Mouse (Mus musculus) hindbrain, embryonic 16.5 days (tissue): Measurements from ENCODE around the gene Gm8362. TPM values are rescaled to one million over a fixed set of nuclear protein-coding genes. Genes with fewer than 3 reads are reported as not detected.
"Not testable (repeated sequence)": the region's sequence is repeated elsewhere in the genome, so short reads cannot be mapped to it uniquely, and the experiment has no call there.

ENCODE experiments used
- ATAC-seq: fragments of 200-750 bp; cut with Nextera tagmentation; 2 replicates; pipeline ENCODE4 v1.8.0; 2017; ENCODE audit warnings: moderate TSS enrichment, moderate library complexity
- H3K27ac ChIP-seq: fragments of 300-500 bp; sonication (generic); 2 replicates; pipeline ENCODE4 v1.5.1; 2014; ENCODE audit warnings: low read depth, mild to moderate bottlenecking, control low read depth, low read length, moderate library complexity
- H3K27me3 ChIP-seq: fragments of 300-500 bp; sonication (generic); replicated peaks from 2 replicates; pipeline ENCODE4 v1.6.1; 2014; ENCODE audit warnings: low read length; ENCODE audit not compliant: control insufficient read depth, insufficient read depth
- H3K36me3 ChIP-seq: fragments of 300-500 bp; sonication (generic); 2 replicates; pipeline ENCODE4 v1.6.1; 2014; ENCODE audit warnings: mild to moderate bottlenecking, low read length, moderate library complexity, mixed read lengths; ENCODE audit not compliant: control insufficient read depth, insufficient read depth
- H3K4me1 ChIP-seq: fragments of 300-500 bp; sonication (generic); 2 replicates; pipeline ENCODE4 v1.6.1; 2014; ENCODE audit warnings: low read depth, low read length; ENCODE audit not compliant: control insufficient read depth, insufficient read depth
- H3K4me2 ChIP-seq: fragments of 300-500 bp; sonication (generic); 2 replicates; pipeline ENCODE4 v1.6.1; 2014; ENCODE audit warnings: mild to moderate bottlenecking, low read length, control low read depth, moderate library complexity
- H3K4me3 ChIP-seq: fragments of 300-500 bp; sonication (generic); 2 replicates; pipeline ENCODE4 v1.5.1; 2014; ENCODE audit warnings: mild to moderate bottlenecking, low read length, control low read depth, moderate library complexity
- H3K9ac ChIP-seq: fragments of 300-500 bp; sonication (generic); 2 replicates; pipeline ENCODE4 v1.6.1; 2014; ENCODE audit warnings: low read depth, mild to moderate bottlenecking, control low read depth, low read length, moderate library complexity
- H3K9me3 ChIP-seq: fragments of 300-500 bp; sonication (generic); 2 replicates; pipeline ENCODE4 v1.6.1; 2014; ENCODE audit warnings: mild to moderate bottlenecking, low read length, moderate library complexity; ENCODE audit not compliant: control insufficient read depth
- WGBS: fragments of 180-500 bp; shearing (Covaris S2); extraction: QIAGEN DNeasy Blood & Tissue Kit; methylation state at CpG from one replicate; pipeline ENCODE4 v1.1.7; 2014; 5-methylcytosine and 5-hydroxymethylcytosine counted together
- polyA plus RNA-seq: library from polyadenylated mRNA; unstranded; fragments of >200 nt; fragmentation: Nextera tagmentation; extraction: Ambion mirVana; gene quantifications from 2 replicates; pipeline ENCODE4 v1.2.1, GENCODE M21; 2015

Gene Gm8362
- polyA plus RNA-seq: not detected in 2 replicates

DNA sequence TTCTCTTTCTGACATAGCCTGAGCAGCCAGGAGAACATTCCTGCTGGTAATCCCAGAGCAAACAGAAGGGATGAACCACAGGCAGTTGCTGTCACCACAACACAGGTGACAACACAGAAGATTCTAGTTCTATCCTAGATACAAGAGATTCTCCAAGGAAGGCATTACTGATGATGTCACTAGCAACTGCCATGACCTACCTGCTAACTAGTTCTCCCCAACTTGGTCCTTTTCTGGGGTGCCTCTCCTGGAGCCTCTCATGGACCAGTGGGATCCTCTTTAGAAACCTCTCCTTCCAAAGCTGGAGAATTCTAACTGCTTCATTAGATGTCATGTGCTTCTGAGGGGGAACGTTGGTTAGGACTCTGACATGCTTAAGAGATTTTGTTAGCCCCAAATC lies at the start of gene Gm8362:
Gene Gm8362 (minus strand): TSS at position 101 of the 400 bp plus-strand sequence.
- not testable (repeated sequence) for H3K27me3 ChIP-seq, H3K27ac ChIP-seq, H3K4me1 ChIP-seq, ATAC-seq, H3K4me3 ChIP-seq, H3K36me3 ChIP-seq, H3K9me3 ChIP-seq, H3K9ac ChIP-seq, H3K4me2 ChIP-seq
- WGBS: 100% methylated on average over 1 of the region's 1 CpGs

DNA sequence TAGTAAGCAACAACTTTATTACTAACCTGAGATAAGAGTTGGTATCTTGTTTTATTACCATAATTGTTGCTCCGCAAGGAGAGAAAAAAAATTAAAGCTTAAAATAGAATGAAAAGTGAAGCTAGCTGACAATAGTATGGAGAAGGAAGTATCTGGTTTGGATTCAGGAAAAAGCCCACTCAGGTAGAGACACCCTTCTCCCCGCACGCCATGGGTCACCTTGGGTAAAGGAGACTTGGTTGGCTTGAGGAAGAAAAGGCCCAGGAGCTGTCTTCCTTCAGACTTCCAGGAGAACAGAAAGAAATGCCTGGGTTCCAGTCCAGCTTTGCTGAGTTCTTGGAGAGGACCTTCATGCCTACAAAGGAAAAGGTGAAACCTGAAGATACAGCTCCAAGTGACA lies 49.1 kb upstream of the Gm8362 start:
- 86% methylated on average over 3 of the region's 3 CpGs for WGBS
- not testable (repeated sequence) for H3K9ac ChIP-seq, H3K4me3 ChIP-seq, ATAC-seq, H3K4me2 ChIP-seq, H3K27me3 ChIP-seq, H3K4me1 ChIP-seq, H3K9me3 ChIP-seq, H3K27ac ChIP-seq, H3K36me3 ChIP-seq

DNA sequence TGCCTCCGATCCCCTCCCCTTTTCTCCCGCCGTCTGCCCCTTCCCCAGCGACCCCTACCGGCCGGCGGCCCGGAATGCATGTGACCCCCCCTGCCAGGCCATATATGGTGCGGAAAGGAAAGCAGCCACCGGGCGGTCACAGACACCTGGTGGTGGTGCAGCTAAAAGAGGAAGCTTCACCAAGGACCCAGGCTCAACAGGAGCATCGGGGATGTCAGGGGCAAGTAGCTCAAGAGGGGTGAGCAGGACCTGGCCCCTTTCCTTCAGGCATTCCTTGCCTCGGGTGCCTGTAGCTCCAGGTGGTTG lies 17.0 kb downstream of the Gm8362 start:
- H3K4me1 ChIP-seq, H3K36me3 ChIP-seq, H3K27me3 ChIP-seq, H3K27ac ChIP-seq, ATAC-seq, H3K9me3 ChIP-seq, H3K9ac ChIP-seq: not testable (repeated sequence)
- Histone ChIP-seq H3K4me3 (peak overlapping the region; percentile 43), H3K4me2 (0 out of 2 replicates have a peak overlapping the region, but pooled peaks have one; percentile 23)
- WGBS: 14% methylated on average over 1 of the region's 13 CpGs

DNA sequence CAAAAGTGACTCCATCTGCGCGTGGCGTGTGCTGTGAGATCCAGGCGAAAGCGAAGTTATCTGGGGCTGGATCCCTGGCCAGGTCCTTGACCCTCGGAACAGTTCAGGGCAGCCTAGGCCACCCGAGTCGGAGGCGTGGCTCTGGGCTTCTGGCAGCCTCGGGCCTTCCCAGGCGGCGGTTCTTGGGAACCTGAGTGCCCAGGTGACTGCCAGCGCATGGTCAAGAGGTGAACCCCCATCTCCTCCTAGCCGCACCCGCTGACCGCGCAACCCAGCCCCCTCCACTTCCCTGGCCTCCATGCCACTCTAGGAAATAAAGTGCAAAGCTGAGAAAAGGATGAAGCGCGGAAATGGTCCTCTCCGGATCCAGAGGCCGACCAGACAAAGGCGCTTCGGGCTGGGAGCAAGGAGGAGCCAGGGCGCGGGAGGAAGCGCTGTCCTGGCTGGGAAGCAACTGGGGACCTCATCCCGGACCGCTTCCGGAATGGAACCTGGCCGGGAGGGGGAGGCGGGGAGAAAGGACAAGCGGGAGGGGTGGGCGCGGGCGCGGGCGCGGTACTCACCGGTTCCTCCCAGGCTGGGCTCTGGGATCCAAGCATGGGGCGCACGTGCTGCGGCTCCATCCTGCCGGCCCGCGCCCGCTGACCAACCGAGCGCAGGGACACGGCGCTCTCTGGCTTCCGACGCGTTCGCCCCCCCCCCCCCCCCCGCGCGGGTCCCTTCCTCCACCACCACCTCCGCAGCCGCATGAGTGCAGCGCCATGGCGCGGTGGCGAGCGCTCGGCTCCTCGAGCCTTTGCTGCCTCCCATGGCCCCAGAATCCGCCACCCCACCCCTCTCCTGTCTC lies 17.6 kb downstream of the Gm8362 start:
- ATAC-seq, H3K36me3 ChIP-seq, H3K27ac ChIP-seq, H3K9me3 ChIP-seq, H3K27me3 ChIP-seq, H3K4me1 ChIP-seq: not testable (repeated sequence)
- Histone ChIP-seq H3K9ac (peak overlapping the region; percentile 48), H3K4me3 (peak overlapping the region; percentile 43), H3K4me2 (peak overlapping the region; percentile 45)
- WGBS: 0% methylated on average over 15 of the region's 67 CpGs

DNA sequence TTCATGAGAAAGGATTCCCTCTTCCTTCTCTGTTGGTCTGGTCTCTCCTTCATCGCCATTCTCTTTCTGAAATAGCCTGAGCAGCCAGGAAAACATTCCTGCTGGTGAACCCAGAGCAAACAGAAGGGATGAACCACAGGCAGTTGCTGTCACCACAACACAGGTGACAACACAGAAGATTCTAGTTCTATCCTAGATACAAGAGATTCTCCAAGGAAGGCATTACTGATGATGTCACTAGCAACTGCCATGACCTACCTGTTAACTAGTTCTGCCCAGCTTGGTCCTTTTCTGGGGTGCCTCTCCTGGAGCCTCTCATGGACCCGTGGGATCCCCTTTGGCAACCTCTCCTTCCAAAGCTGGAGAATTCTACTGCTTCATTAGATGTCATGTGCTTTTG lies 32.0 kb downstream of the Gm8362 start, which contains the start of gene Gm3636:
Gene Gm3636 (minus strand): TSS at position 101 of the 400 bp plus-strand sequence.
- H3K4me2 ChIP-seq, H3K36me3 ChIP-seq, H3K9ac ChIP-seq, ATAC-seq, H3K27me3 ChIP-seq, H3K27ac ChIP-seq, H3K4me1 ChIP-seq, H3K9me3 ChIP-seq, H3K4me3 ChIP-seq: not testable (repeated sequence)
- WGBS: no CpG with 5 or more reads among the region's 2 CpGs

DNA sequence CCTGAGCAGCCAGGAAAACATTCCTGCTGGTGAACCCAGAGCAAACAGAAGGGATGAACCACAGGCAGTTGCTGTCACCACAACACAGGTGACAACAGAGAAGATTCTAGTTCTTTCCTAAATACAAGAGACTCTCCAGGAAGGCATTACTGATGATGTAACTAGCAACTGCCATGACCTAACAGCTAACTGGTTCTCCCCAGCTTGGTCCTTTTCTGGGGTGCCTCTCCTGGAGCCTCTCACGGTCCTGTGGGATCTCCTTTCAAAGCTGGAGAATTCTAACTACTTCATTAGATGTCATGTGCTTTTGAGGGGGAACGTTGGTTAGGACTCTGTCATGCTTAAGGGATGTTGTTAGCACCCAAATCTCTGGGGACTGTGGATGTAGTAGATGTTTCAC lies 54.1 kb downstream of the Gm8362 start, which contains the start of gene Gm8050:
Gene Gm8050 (minus strand): TSS at position 101 of the 400 bp plus-strand sequence.
- not testable (repeated sequence) for H3K4me1 ChIP-seq, H3K4me2 ChIP-seq, H3K27ac ChIP-seq, H3K9me3 ChIP-seq, H3K9ac ChIP-seq, ATAC-seq, H3K4me3 ChIP-seq, H3K36me3 ChIP-seq, H3K27me3 ChIP-seq
- no CpG with 5 or more reads among the region's 2 CpGs for WGBS

Other genes starting within 250 kb of the Gm8362 start
- not detected in 2 replicates for gene Gm8356, start 237.1 kb downstream of the Gm8362 start, polyA plus RNA-seq
- 1.3 and 1.5 TPM in 2 replicates for gene Gm3629, start 183.8 kb downstream of the Gm8362 start, polyA plus RNA-seq
- gene Gm3460, start 152.0 kb downstream of the Gm8362 start, polyA plus RNA-seq: 0.42 and 0.68 TPM in 2 replicates
- 0.23 TPM in 1 of 2 replicates, not detected in the other for gene Gm10251, start 90.2 kb downstream of the Gm8362 start, polyA plus RNA-seq
- 0.14 TPM in 1 of 2 replicates, not detected in the other for gene Gm8050, start 54.2 kb downstream of the Gm8362 start, polyA plus RNA-seq
- gene Gm3636, start 32.1 kb downstream of the Gm8362 start, polyA plus RNA-seq: 18.0 and 18.5 TPM in 2 replicates
- not detected in 2 replicates for gene Gm3642, start 65.9 kb upstream of the Gm8362 start, polyA plus RNA-seq
- gene Gm3667, start 115.6 kb upstream of the Gm8362 start, polyA plus RNA-seq: 14.0 and 14.8 TPM in 2 replicates
- not detected in 2 replicates for gene Gm6356, start 199.4 kb upstream of the Gm8362 start, polyA plus RNA-seq